Mouse (Mus musculus) liver, postnatal 0 days (tissue): ENCODE results near the gene Aig1. TPM values are rescaled to one million over a fixed set of nuclear protein-coding genes. Genes with fewer than 3 reads are reported as not detected.

Source experiments
- ATAC-seq: fragments of 200-750 bp; cut with Nextera tagmentation; 2 replicates; pipeline ENCODE4 v1.8.0; 2017; ENCODE audit warnings: mild to moderate bottlenecking, moderate library complexity
- DNase-seq: peaks from one replicate; pipeline ENCODE4 v3.0.0-alpha.2; 2016
- H3K27ac ChIP-seq: fragments of 300-500 bp; sonication (generic); 2 replicates; pipeline ENCODE4 v1.5.1; 2014; ENCODE audit warnings: antibody characterized with exemption, moderate library complexity, mild to moderate bottlenecking, low read depth
- H3K27me3 ChIP-seq: fragments of 300-500 bp; sonication (generic); 2 replicates; pipeline ENCODE4 v1.6.1; 2014; ENCODE audit warnings: low read length, control low read depth, mixed read lengths; ENCODE audit not compliant: insufficient read depth
- H3K36me3 ChIP-seq: fragments of 300-500 bp; sonication (generic); replicated peaks from 2 replicates; pipeline ENCODE4 v1.6.1; 2014; ENCODE audit warnings: mild to moderate bottlenecking, control low read depth, low read length, moderate library complexity, mixed read lengths; ENCODE audit not compliant: insufficient read depth
- H3K4me1 ChIP-seq: fragments of 300-500 bp; sonication (generic); 2 replicates; pipeline ENCODE4 v1.6.1; 2014; ENCODE audit warnings: antibody characterized with exemption, mild to moderate bottlenecking, control low read depth; ENCODE audit not compliant: insufficient read depth
- H3K4me2 ChIP-seq: fragments of 300-500 bp; sonication (generic); 2 replicates; pipeline ENCODE4 v1.6.1; 2014; ENCODE audit warnings: low read depth, mild to moderate bottlenecking, low read length, moderate library complexity, mixed read lengths
- H3K4me3 ChIP-seq: fragments of 300-500 bp; sonication (generic); 2 replicates; pipeline ENCODE4 v1.5.1; 2014; ENCODE audit warnings: low read depth, low read length
- H3K9ac ChIP-seq: fragments of 300-500 bp; sonication (generic); replicated peaks from 2 replicates; pipeline ENCODE4 v1.6.1; 2014; ENCODE audit warnings: mild to moderate bottlenecking, moderate library complexity
- H3K9me3 ChIP-seq: fragments of 300-500 bp; sonication (generic); 2 replicates; pipeline ENCODE4 v1.6.1; 2016; ENCODE audit warnings: mild to moderate bottlenecking, control low read depth, low read length, mixed read lengths
- CTCF ChIP-seq: sonication (generic); IDR thresholded peaks from 2 replicates; pipeline ENCODE4 v1.5.1; 2016; ENCODE audit warnings: antibody characterized with exemption, low read depth
- EP300 ChIP-seq: IDR thresholded peaks from 2 replicates; pipeline ENCODE4 v1.6.1; 2016; ENCODE audit warnings: antibody characterized with exemption, low read depth, mild to moderate bottlenecking
- WGBS: fragments of 180-500 bp; shearing (Covaris S2); extraction: QIAGEN DNeasy Blood & Tissue Kit; methylation state at CpG from one replicate; pipeline ENCODE4 v1.1.7; 2014; ENCODE audit not compliant: insufficient replicate concordance; 5-methylcytosine and 5-hydroxymethylcytosine counted together
- polyA plus RNA-seq: library from polyadenylated mRNA; unstranded; fragments of >200 nt; fragmentation: Nextera tagmentation; extraction: Ambion mirVana; gene quantifications from 2 replicates; pipeline ENCODE4 v1.2.1, GENCODE M21; 2015

Aig1 gene
- polyA plus RNA-seq, 1 experiment from 2014 or later = 27.6 TPM

DNA sequence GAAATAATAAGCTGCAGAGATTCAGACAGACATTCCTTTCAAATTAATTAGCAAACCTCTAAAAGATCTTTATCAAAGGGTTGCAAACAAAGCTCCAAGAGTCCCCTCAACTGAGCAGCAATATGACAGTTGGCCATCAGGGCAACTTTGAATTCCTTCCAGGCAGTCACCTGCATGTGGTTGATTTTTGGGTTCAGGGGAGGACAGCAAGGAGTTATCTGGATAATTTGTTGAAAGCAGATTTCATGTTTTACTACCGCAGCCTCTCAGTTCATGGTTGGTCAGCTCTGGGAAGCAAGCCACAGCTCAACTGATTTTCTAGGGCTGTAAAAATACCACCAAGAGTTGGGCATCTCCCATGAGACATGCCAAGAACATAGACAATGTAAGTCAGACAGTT lies 98.1 kb downstream of the Aig1 start:
- ATAC-seq (no peak), DNase-seq (no peak)
- Histone ChIP-seq H3K4me1 (no peaks in the 10 kb centered on the region), H3K9ac (no peak overlapping the region), H3K4me3 (no peak overlapping the region), H3K36me3 (no peaks in the 10 kb centered on the region), H3K9me3 (no peaks in the 10 kb centered on the region), H3K27me3 (no peaks in the 10 kb centered on the region), H3K27ac (no peak overlapping the region), H3K4me2 (no peak overlapping the region)
- 70% methylated on average over 1 of the region's 1 CpGs for WGBS
- no peak for TF ChIP-seq EP300
- no peak for TF ChIP-seq CTCF

DNA sequence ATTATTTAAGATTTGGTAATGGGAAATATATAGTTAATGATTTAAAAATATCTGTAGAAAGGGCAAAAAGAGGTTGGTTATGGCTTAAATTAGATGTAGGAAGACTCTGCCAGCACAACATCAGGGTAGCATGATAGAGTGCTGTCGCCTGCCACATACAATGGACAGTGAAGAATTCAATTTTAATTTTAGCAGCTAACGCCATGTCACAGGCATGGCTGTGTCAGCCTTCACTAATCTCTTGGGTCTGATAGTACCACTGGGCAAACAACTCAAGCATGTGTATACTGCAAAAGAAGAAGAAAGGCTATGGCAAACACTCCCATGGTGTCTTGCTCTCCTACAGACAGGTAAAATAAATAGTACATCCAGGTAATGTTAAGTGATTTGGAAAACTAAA lies 99.0 kb downstream of the Aig1 start:
- no peaks in the 10 kb centered on the region for H3K9me3 ChIP-seq
- no peak overlapping the region for H3K4me2 ChIP-seq

DNA sequence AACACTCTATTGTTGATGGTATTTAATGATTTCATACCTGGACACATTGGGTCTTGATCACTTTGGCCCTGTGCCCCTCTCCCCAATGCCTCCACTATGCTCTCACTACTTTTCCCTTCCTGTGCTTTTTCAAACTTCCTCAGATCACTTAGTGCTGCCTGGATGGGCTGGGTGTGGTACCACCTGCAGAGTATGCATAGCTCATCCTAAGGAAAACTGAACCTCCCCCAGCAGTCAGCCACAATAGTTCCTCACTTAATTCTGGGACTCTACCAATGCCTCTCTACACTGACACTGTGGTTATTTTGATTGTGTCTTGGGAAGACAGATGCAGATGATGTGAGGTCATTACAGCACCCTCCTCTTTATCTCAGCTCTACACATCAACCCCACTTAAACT lies 99.9 kb downstream of the Aig1 start:
- TF ChIP-seq CTCF = no peak
- TF ChIP-seq EP300 = no peak
- no peak overlapping the region for H3K27ac ChIP-seq
- H3K27me3 ChIP-seq = no peaks in the 10 kb centered on the region
- H3K9me3 ChIP-seq = no peaks in the 10 kb centered on the region
- H3K36me3 ChIP-seq = no peaks in the 10 kb centered on the region
- no peak overlapping the region for H3K4me3 ChIP-seq
- H3K4me2 ChIP-seq = no peak overlapping the region
- no peak for DNase-seq
- H3K4me1 ChIP-seq = no peaks in the 10 kb centered on the region
- no peak for ATAC-seq
- H3K9ac ChIP-seq = no peak overlapping the region

More for the DNA sequence above, 99.0 kb downstream of the Aig1 start:
- Histone ChIP-seq H3K4me3 (no peak overlapping the region), H3K4me1 (no peaks in the 10 kb centered on the region), H3K36me3 (no peaks in the 10 kb centered on the region), H3K9ac (no peak overlapping the region), H3K27ac (no peak overlapping the region), H3K27me3 (no peaks in the 10 kb centered on the region)
- no peak for DNase-seq
- 82% methylated on average over 2 of the region's 2 CpGs for WGBS
- TF ChIP-seq CTCF = no peak
- ATAC-seq = no peak

DNA sequence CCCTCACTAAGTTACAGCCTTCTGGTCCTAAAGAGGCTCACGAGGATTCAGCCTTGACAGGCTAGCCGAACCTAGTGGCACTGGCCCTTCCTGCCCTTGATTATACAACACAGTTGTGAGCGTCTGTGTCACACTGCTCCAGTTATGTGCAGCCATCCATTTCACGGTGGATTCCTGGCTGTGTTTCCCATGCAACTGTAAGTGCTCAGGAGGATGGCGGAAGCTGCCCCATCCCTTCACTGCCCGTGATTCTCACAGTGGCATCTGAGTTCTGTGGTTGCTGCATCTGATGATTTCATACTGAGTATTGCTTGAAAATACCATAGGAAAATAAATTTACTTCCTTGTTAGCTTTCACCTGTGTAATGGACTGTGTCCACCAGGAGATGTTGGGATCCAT lies 101.7 kb downstream of the Aig1 start:
- H3K4me2 ChIP-seq = no peak overlapping the region
- 76% methylated on average over 6 of the region's 6 CpGs for WGBS
- no peak overlapping the region for H3K9ac ChIP-seq
- H3K9me3 ChIP-seq = no peaks in the 10 kb centered on the region
- no peaks in the 10 kb centered on the region for H3K4me1 ChIP-seq
- no peaks in the 10 kb centered on the region for H3K27me3 ChIP-seq
- TF ChIP-seq EP300 (no peak), CTCF (no peak)
- no peaks in the 10 kb centered on the region for H3K36me3 ChIP-seq
- no peak overlapping the region for H3K4me3 ChIP-seq
- ATAC-seq (no peak), DNase-seq (no peak)
- no peak overlapping the region for H3K27ac ChIP-seq

DNA sequence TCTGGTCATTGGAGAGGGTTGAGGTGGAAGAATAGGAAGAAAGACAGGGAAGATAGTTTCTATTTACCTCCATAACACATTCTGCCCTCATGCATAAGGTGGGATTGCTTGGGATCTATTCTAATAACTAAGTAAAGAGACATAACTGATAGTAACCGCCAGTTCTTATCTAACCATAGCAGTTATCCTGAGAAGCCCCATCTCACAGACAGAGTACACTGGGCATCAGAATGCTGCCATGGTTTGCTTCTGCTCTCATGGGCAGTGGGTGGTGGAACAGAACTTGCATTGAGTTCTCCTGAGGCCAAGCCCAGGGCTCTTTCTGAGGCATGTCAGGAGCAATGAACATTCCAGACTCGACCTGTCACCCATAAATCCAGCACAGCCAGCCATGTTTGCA lies 105.6 kb downstream of the Aig1 start:
- Histone ChIP-seq H3K4me1 (no peaks in the 10 kb centered on the region), H3K4me2 (no peak overlapping the region), H3K36me3 (no peaks in the 10 kb centered on the region), H3K9me3 (no peaks in the 10 kb centered on the region), H3K9ac (no peak overlapping the region), H3K4me3 (no peak overlapping the region), H3K27ac (no peak overlapping the region), H3K27me3 (no peaks in the 10 kb centered on the region)
- TF ChIP-seq EP300 (no peak), CTCF (no peak)
- 59% methylated on average over 2 of the region's 2 CpGs for WGBS
- DNase-seq (no peak), ATAC-seq (no peak)

DNA sequence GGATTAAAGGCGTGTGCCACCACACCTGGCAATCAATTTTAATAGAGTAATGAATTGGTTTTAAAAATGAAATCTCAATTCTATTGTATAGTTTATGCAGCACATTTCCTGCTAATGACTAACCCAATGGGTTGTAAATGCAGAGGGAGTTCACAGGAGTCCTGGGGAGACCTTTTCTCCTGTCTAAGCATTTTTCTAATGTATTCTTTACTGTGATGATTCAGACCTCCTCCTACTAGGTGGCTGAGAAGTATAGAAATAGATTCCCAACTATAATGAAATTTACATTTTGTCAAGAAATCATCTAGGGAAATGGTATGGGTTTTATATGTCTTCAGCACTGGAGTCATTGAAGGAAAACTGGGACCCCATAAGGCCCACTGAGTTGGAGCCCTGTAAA lies 114.1 kb downstream of the Aig1 start:
- Histone ChIP-seq H3K4me3 (no peak overlapping the region), H3K9me3 (no peaks in the 10 kb centered on the region), H3K27ac (no peak overlapping the region), H3K9ac (no peak overlapping the region), H3K4me1 (no peaks in the 10 kb centered on the region), H3K4me2 (no peak overlapping the region), H3K36me3 (no peaks in the 10 kb centered on the region), H3K27me3 (no peaks in the 10 kb centered on the region)
- ATAC-seq = no peak
- no peak for TF ChIP-seq EP300
- TF ChIP-seq CTCF = no peak
- 82% methylated on average over 1 of the region's 1 CpGs for WGBS
- no peak for DNase-seq

DNA sequence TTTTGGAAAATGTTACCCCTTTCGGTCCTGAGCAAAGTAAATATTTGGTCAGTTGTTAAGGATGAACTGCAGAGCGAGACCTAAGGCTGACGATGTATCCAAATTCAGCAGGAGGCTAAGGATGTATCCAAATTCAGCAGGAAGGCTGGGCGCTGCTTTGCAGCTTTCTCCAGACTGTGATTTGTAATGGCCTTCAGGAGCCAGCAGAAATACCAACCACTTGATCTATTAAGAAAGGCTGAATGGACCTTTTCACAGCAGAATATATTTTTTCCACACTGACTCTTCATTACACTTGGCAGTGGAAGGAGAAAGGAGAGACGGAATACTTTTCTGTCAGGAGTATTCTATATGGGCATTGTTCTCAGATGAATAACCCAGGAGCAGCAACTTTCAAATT lies 115.0 kb downstream of the Aig1 start:
- TF ChIP-seq CTCF (no peak), EP300 (no peak)
- ATAC-seq = no peak
- H3K27ac ChIP-seq = no peak overlapping the region
- H3K36me3 ChIP-seq = no peaks in the 10 kb centered on the region
- H3K4me2 ChIP-seq = no peak overlapping the region
- DNase-seq = no peak
- no peak overlapping the region for H3K9ac ChIP-seq
- H3K4me1 ChIP-seq = no peaks in the 10 kb centered on the region
- WGBS = 74% methylated on average over 5 of the region's 5 CpGs
- no peaks in the 10 kb centered on the region for H3K9me3 ChIP-seq
- no peaks in the 10 kb centered on the region for H3K27me3 ChIP-seq
- no peak overlapping the region for H3K4me3 ChIP-seq
